Mouse (Mus musculus): ENCODE measurements around the gene Rnf111.

DNA sequence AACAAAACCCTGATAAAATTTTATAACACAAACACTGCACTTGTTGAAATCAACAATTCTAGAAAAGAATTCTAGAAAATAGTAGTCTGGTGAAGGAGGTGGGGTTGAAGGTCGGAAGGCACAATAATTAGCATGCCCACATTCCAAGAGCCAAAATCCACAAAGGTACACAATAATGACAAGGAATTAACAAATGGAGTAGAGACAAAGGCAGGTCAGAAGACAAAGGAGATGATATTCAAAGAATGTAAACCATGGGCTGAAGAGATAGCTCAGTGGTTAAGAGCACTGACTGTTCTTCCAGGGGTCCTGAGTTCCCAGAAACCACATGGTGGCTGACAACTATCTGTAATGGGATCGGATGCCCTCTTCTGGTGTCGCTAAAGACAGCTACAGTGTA, 26.3 kb downstream of the Rnf111 start:
- no peak for TF ChIP-seq CHD2 (IDR thresholded peaks at IDR 0.05; ENCODE audit: low read length)
- no peak for TF ChIP-seq CTCF (conservative IDR thresholded peaks at IDR 0.05 in 1 of 2, IDR thresholded peaks at IDR 0.05 in 1 of 2; ENCODE audit: low read depth in 2 of 2, low read length in 2 of 2)
- TF ChIP-seq MEF2A (IDR thresholded peaks at IDR 0.05; ENCODE audit: borderline replicate concordance, low read depth, low read length), result no peak
- no peak for TF ChIP-seq MAX (IDR thresholded peaks at IDR 0.05; ENCODE audit: low read length)
- no peak for TF ChIP-seq RCOR1 (conservative IDR thresholded peaks at IDR 0.05; ENCODE audit: low read depth, low read length)
- no peak for TF ChIP-seq KAT2A (IDR thresholded peaks at IDR 0.05; ENCODE audit: insufficient replicate concordance, low read length)
- no peak for TF ChIP-seq ZNF384 (IDR thresholded peaks at IDR 0.05; ENCODE audit: low read depth, low read length)
- TF ChIP-seq E2F4 (IDR thresholded peaks at IDR 0.05; ENCODE audit: insufficient replicate concordance, low read depth, low read length), result no peak
